Mouse (Mus musculus) heart, postnatal 4 days (tissue): ENCODE results near the gene Tead1. TPM values are rescaled to one million over a fixed set of nuclear protein-coding genes. Genes with fewer than 3 reads are reported as not detected.

ENCODE experiments used
- DNase-seq: peaks from one replicate; pipeline ENCODE4 v3.0.0; 2021
- total RNA-seq, 2 experiments: library from RNA; stranded (reverse); gene quantifications; 2 replicates each; pipeline ENCODE4 v1.2.3; 2021

Tead1 gene
- total RNA-seq, 2 experiments from 2014 or later: 180 to 186 TPM

DNA sequence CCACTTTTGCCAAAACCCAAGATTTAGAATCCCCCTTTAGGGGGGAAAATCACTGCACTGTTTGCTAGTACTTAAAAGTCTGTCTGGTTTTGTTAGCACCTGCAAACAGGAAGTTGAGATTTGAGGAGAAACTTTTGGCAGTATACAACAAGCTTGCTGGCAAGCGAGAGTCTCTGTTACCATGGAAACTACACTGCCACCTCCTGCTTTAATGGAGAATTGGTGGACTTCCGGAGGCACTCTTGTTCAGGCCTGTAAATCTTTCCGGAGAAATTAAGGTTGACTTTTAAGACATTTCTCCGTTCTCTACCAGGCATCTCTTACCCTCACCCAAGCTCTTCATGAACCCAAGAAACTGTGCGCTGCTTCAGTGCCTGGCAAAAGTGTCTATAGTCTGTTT lies 143.8 kb downstream of the Tead1 start:
- no peak for DNase-seq

DNA sequence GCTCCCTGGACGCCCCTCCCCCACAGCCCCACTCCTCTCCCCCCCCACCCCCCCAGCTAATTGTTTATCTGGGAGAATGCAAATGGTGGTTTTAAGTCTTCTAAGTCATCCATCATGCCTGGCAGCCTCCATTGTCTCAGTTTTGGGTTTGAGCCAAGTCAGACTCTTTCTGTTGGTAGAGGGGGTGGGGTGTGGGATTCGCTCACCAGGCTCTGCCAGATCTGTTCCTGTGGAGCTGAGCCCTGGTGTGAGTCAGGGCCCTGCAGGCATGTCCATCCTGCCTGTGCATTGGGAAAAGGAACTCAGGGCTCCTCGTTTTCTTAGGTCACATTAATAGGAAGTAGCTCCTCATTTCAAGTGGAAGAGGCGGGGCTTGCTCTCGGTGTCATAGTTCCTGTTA lies 144.5 kb downstream of the Tead1 start:
- DNase-seq: peak; percentile 62

DNA sequence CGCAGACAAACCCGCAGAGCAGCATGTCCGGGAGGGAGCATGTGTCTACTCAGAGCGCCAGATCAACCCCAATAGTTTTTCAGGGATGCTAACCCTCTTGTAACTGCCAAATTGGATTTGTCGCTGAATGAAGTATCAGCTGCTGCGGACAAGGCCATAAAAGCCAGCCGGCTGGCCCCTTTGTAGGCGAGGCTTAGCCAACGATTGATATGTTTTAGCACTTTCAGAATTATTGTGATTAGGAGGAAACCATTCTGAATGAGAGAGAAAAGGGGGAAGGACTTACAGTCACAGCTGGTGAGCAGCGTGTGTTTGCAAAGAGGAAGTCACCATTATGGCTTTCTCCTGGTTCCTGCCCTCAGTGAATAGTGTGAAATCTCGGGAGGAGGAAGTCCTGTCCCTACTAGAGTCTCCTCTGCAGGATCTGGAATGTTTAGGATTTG lies 146.2 kb downstream of the Tead1 start:
- DNase-seq: peak; percentile 13

DNA sequence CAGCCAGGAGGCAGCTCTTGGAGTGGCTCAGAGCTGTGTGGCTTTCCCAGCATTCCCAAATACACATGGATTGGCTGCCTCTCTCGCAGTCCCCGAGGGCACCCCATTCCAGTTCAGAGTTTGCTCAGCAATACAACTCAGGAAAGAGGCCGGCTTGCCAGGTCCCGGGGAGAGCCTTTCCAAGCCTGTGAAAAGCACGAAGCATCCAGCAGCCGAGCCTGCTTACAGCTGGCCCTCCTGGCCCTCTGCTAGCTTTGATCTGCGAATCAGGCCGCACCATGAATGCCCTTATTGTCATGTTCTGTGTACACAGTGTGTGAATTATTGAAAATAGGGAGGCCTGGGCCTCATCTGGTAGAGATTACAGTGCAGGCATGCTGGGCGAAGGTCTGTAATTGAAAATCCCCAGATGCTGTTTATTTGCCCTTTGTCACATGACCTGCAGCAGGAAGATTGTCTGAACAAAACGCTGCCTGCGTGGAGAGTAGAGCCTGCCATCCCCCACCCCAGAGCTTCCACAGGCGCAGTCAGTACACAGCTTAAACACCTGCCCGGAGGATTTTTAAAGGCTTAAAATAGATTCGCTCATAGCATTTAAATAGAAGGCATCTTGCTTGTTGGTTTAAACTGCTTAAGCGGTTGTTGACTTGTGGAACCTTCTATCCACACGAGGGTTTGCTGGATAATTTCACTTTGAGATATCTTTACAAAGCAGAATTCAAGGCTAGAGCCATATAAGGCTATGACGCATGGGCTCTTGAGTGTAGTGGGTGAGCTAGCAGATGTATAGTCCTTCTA lies 147.2 kb downstream of the Tead1 start:
- DNase-seq: peak; percentile 69

DNA sequence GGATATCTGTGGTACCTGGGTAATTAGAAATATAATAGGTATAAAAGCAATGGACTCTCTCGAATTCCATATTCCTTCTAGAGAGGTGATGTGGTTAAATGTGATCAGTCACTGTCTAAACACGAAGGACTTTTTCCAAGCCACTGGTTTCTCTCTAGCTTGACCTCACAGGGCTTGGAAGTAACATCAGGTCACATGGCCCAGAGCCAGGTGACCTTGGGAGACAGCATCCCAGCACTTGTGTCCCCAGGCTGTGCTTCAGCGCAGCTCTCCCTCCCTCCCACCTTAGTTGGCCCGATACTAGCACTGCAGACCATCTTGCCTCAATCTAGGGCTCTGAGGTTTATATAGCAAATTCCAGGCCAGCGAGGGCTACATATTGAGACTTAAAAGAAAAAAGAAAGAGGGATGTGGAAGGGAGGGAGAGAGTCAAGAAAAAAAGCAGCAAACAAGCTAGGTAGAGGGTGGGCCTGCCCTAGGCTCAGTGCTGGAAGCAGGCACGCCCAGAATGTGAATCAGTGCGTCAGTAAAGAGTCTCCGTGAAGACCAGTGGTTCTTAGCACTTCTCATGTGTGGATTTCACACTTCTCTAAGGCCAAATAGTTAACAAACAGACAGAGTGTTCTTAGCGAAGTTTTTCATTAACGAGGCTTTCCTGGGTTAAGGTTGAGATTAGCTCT lies 149.0 kb downstream of the Tead1 start:
- no peak for DNase-seq

DNA sequence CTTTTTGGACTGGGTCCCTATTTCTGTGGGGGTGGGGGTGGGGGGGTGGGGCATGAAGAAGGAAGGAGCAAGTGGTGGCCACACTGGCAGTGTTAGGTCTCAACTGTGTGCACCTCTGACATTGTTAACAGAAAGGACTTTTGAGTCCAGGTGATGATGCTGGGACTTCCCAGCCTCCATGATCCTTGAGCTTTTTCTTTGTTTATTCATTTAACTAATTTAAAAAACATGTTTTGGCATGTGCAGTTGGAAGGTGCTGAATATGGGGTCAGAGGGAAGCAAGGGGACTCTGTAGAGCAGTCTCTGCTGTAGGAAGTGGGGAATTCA lies 149.5 kb downstream of the Tead1 start:
- no peak for DNase-seq

DNA sequence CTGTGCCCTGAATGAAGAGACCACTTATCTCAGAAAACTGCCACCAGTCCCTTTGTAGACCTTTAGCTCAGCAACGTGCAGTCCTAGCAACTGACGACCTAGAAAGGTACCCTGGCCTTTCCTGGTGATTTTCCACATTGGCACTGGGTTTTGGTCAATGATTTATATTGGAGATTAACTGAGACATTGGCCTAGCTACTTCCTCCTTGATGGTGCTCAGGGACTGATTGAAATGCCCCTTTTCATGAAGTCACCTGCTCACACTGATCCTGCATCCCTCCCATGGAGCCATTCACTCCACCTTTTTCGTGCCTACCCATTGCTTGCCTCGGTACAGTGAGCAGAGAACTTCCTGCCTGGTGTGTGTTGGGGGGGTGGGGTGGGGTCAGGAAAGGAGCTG lies 151.8 kb downstream of the Tead1 start:
- no peak for DNase-seq

DNA sequence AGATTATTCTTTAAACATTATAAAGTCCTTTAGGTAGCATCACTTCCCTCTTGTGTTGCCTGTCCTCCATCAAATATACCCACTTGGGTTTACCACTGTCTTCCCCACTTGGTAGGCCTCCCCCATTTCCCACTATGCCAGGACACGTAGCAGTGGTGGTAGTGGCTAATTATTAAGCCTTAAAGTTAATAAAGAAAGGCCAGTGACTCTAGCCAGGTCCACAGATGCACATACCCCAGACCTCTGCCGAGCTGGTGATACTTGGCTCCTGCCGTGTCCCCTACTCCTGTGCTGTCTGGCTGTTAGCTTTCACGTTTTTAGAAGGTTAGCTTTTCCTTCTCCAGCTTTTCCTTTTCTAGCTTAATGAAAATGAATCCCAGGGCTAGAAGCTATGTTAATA lies 152.3 kb downstream of the Tead1 start:
- no peak for DNase-seq

DNA sequence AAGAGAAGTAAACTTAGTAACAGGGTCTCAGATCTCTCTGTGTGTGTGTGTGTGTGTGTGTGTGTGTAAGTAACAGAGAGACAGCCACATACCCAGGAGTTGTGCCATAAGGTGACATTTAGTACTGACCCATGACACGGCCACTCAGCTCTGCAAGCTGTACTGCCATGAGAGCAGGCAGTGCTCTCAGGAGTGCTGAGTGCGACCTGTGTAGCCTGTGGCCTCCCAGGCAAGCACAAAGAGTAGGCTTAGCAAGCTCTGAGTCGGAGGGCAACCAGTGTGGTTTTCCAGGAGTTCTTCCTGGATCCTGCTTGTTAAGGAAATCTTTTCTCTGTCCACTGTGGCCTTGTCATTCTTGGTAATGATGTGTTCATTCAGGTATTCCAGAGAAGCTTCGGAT lies 154.0 kb downstream of the Tead1 start:
- DNase-seq: no peak

DNA sequence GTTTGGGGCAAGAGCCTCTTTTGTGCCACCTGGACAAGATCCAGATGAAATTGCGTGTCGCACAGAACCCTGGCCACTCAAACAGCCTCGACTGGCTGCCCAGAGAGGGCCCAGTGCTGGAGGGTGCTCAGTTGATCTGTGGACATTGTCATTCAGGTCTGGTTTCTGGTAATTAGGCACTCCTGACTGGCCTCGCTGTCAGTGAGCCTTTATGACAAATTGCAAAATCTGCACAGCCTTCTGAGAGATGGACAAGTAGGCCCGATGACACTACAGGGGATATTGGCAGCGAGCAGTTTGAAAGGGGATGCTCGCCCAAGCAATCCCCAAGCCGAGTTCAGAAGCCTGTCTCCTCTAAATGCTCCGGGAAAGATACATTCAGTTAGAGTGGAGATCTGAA lies 157.0 kb downstream of the Tead1 start:
- no peak for DNase-seq

DNA sequence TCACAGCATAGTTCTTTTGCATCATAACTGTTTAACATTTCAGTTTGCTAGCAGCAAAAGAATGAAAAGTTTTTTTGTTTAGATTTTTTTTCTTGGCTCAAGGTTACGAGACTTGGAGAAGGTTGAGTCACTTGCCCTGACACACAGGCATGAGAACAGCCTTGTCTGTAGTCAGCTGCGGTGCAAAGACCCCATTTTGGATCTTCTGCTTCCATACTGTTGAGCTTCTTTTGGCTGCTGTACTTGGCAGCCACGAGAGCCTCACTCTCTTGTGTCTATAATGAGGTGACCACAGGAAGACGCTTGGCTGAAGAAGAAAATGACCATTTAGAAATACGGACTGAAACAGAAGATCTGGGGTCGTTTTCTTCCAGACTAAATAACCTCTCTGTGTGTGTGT lies 159.0 kb downstream of the Tead1 start:
- DNase-seq: no peak

DNA sequence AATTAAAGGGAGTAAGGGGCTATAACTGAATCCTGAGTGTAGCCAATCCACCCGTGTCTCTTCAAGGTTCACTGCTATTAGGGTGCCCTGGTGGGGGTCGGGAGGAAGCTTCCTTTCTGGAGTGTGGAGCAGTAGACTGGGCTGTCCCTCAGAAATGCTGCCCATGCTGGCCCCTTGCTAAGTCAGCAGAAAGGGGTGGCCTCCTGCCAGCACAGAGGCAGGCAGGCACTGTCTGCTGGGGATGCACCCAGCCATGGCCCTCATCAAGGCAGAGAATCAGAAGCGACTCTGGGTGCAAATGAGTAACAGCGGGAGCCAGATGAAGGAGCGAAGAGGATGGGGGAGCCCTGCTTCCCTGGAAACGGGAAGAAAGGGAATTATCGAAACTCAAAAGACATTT lies 161.2 kb downstream of the Tead1 start:
- DNase-seq: no peak

DNA sequence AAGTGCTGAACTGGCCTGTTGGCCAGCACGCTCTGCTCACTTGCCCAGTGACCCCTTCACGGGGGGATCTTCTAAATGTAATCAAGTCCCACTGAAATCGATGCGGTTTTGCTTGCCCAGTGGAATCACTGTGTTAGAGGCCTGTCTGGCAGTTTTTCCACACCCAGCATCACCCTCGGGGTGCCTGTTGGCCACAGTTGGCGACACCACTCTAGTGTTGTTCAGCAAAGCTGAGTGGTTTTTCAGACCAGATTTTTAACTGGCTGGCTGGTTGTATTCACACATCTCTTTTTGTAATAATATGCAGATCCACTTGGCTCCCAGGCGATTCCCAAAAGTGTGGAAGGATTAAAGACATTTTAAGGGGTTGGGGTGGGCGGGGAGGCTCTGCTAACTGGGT lies 161.8 kb downstream of the Tead1 start:
- DNase-seq: no peak

DNA sequence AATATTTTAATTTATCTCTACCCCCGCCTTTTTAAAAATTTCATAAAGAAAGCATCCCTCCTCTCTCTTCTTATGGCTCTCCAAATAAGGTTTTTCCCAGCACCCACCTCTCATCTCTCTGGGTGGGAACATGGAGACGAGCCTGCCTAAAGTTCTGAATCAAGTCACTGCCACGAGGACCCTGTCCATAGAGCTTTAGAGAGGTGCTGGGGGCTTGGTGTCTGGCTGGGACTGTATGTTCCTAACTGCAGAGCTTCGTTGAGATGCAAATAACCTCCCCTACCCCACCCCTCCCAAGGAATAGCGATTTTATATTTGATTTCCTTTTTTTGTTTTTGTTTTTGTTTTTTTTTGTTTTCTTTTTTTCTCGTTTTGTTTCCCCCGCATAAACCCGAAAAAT lies 162.4 kb downstream of the Tead1 start:
- no peak for DNase-seq

DNA sequence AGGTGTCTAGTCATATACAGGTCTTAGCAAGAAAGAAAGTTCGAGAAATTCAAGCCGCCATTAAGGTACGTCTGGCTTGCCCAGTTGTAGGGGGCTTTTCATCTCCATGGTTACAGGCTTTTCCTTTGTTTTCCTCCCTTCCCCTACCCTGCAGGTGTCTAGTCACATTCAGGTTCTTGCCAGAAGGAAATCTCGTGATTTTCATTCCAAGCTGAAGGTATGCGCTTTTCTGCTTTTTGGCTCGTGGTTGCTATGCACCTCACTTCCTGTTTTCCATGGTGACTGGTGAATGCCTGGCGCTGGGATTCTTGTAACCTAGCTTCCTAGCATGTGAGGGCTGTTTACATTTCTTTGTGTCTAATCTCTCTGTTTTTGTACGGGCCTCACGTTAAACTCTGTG lies 162.8 kb downstream of the Tead1 start:
- no peak for DNase-seq

DNA sequence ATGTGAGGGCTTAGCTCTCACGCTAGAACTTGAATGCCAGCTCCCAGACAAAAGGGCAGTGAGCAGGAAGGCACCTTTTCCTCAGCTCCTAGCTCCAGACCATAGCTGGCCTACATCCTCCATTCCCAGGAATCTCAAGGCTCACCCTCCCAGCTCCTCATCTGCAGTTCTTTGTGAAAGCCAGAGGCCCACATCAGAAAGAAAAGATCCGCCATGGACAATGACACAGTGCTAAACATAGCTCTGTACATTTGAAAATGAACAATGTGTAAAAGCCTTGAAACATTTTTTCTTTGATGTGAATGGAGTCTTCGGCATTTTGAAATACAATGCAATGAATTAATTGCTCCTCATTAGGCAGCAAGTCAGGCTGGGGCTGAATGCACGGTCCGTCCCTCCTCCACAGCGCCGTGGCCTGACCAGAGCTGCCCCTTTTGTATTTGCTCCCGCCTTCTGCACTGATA lies 172.2 kb downstream of the Tead1 start:
- DNase-seq: no peak

DNA sequence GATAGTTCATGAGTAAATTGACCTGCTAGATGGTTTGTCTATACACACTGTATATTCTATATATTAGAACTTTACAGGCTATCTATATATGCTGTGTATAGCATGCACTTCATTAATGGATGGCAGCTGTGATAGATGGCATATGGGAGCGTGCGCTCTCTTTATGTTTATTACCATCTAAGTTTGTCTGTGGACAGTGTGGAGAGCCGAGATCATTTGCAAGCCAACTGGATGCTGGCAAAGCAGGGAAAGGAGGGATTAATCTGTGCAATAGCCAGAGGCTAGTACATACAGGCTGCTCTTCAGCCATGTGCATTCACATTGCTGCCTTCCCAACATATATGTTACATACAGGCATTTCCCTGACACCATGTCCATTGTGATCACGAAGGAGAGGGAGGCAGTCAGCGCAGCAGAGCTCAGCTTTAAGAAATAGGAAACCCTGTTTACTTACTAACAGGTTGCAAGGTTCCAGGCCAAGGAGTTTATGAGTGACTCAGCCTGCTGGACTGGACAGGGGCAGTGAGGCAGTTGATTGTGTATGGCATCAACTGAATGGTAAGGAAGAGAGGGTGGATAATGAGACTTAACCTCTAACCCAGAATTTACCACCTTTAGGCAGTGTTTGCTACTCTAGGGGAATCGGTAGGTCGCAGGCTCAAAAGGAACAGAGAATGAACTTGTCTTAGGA lies 173.2 kb downstream of the Tead1 start:
- DNase-seq: no peak

DNA sequence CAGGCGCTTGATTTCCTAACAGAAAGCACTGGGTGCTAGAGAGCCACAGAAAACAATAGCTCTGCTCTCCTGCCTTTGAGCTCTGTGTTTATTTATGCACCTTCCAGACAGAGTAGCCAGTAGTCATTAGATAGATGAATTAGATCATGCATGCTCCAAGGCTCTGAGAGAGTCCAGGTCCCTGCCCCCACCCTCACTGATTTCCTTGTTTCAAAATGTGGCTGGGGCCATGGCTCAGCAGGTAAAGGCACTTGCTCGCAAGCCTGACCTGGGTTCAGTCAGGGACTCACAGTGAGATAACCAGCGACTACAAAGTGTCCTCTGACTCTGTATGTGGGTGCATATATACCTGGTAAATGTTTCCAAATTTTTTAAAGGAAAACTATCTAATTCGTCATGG lies 174.7 kb downstream of the Tead1 start:
- DNase-seq: no peak

DNA sequence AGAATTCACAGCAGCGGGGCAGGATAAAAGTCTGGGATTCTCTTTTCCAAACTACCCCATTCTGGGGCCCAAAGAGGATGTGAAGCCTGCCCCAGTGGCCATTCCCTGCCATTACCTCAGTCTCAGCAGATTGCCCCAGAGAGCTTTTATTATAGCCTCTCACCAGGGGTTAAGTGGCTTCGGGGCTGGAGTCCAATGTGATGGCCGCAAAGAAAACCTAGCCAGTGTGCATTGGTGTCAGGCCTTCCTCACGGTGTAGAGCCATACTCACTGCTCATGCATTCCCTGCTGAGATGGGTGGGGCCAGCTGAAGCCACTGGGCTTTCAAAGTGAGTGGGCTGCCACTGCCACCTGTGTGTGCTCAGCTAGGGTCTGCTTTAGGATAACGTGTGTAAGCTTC lies 175.4 kb downstream of the Tead1 start:
- DNase-seq: no peak

DNA sequence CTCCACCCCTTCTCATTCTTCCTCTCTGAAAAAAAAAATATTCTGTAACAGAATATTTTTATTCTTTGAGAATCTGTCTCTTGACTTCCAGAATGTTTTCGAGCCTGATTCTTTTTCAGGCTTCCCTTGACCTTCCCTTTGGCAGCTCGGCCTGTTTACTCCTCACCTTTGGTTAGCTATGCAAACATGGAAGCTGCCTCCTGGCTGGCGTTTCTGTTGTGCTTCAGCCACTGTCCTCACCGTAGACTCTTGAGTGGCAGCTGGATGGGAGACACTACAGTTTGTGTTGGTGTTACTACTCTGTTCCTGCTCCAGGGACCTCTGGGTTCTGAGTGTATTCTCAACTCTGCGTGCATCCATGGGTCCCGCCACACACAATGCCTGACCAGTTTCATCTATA lies 176.3 kb downstream of the Tead1 start:
- no peak for DNase-seq

DNA sequence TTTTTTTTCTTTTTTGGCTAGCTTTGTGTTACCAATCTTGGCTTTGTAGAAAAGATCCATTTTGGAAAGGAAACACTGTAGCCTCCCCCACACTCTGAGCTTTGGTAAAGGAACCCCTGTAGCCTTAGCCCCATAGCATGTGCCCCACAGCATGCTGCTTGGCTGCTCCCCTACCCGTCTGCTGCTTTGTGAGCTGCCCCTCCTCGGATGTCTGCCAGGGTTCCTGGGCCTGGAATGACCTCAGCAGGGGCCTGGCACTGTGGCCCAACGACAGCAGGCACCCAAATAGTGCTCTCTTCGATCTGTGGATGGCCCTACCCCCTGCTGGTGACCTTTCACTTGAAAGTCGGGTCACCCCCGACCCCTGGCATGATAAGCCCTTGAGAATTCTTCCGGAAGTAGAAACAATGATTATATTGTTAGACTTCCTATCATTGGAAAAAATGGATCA lies 177.0 kb downstream of the Tead1 start:
- DNase-seq: peak; percentile 47

DNA sequence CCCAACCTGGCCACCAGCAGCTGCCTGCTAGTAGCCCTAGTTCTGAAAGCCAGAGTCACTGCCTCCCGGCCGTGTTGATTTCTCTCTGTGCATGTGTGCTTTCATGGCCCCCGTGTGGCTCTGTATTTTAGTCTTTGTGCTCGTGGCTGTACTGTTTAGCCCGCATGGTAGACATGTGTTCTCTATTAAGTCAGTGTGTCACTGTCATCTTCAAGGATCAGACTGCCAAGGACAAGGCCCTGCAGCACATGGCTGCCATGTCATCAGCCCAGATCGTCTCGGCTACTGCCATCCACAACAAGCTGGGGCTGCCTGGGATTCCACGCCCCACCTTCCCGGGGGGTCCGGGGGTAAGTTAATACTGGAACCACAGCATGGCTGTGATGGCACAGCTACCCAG lies 177.5 kb downstream of the Tead1 start:
- DNase-seq: no peak

DNA sequence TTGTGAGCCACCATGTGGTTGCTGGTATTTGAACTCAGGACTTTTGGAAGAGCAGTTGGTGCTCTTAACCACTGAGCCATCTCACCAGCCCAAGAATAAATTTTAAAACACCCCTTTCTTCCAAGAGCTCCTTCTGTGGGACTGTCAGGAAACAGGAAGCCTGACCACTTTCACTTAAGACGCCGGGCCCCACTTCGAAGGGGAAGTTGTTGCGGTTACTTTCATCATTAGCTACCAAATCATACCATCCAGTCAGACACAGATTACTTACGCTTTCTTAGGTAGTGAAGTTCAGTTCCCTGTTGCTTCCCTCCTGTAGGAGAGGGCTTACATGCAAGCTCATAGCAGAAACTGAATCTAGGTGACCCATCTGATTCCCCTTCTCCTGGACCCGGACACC lies 180.8 kb downstream of the Tead1 start:
- no peak for DNase-seq

DNA sequence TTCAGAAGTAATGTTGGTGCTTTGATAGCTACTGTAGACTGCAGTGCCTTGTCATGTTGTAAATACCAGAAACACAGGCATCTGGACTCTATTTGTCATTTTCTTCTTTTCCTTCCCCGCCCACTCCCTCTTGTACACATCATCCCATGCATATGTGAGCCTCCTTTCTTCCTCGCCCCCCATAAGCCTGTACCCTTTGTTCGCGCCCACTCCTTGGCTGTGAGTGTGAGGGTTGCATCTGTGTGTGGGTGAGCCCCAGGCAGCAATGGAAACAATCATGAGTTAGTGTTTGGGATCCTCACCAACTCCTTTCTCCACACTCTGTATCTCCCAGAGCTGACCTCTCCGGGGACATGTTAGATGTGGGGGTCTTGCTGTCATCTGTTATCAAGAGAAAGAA lies 183.0 kb downstream of the Tead1 start:
- no peak for DNase-seq
